Mouse (Mus musculus): Measurements from ENCODE around the gene Rnf128. TPM values are rescaled to one million over a fixed set of nuclear protein-coding genes. Genes with fewer than 3 reads are reported as not detected.

Gene Rnf128
- polyA plus RNA-seq, 1 experiment from 2014 or later: 3.6 TPM

DNA sequence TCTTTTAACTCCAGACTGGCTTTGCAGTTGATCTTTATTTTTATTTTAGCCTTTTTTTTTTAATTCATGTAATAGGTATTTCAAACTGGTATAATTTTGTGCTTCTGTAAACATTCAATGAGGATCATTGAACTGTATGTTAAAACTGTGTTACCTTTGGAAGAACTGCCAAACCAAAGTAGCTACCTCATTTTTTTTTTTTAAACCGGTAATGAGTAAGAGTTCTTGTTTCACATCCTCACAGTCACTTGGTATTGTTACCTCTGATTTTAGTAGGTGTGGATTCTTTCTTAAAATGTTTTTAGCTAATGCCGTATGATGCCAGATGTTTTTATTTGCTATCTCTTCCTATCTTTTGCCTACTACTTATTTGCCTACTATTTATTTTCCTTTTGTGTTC lies 159.2 kb downstream of the Rnf128 start:
- Histone ChIP-seq H3K27me3 (ENCODE audit: control insufficient read depth, insufficient read depth, low read length) (no peaks in the 10 kb centered on the region), H3K4me2 (ENCODE audit: low read length) (no peak overlapping the region), H3K36me3 (ENCODE audit: control insufficient read depth, insufficient read depth, low read length) (no peaks in the 10 kb centered on the region), H3K4me3 (replicated peaks; ENCODE audit: low read depth, low read length) (no peak overlapping the region), H3K9ac (replicated peaks; ENCODE audit: low read length) (no peak overlapping the region), H3K27ac (replicated peaks; ENCODE audit: low read depth, low read length) (no peak overlapping the region), H3K4me1 (ENCODE audit: control insufficient read depth, insufficient read depth, low read length) (no peaks in the 10 kb centered on the region), H3K9me3 (ENCODE audit: control insufficient read depth, low read length) (no peaks in the 10 kb centered on the region)
- 94% methylated on average over 2 of the region's 2 CpGs for WGBS
- ATAC-seq (ENCODE audit: low FRiP score, low TSS enrichment) (no peak), DNase-seq (no peak)

Other genes starting within 250 kb of the Rnf128 start
- gene Trap1a, start 229.6 kb upstream of the Rnf128 start, polyA plus RNA-seq (2014; fragmentation: Nextera tagmentation; extraction: Ambion mirVana): not detected in 2 replicates
- gene D330045A20Rik, start 82.9 kb upstream of the Rnf128 start, polyA plus RNA-seq (2014; fragmentation: Nextera tagmentation; extraction: Ambion mirVana): 1.2 and 1.5 TPM in 2 replicates
- 0.21 and 0.50 TPM in 2 replicates for gene Tbc1d8b, start 121.7 kb downstream of the Rnf128 start, polyA plus RNA-seq (2014; fragmentation: Nextera tagmentation; extraction: Ambion mirVana)
- gene Gm15013, start 151.2 kb downstream of the Rnf128 start, polyA plus RNA-seq (2014; fragmentation: Nextera tagmentation; extraction: Ambion mirVana): not detected in 2 replicates
- not detected in 2 replicates for gene Ripply1, start 219.0 kb downstream of the Rnf128 start, polyA plus RNA-seq (2014; fragmentation: Nextera tagmentation; extraction: Ambion mirVana)
- gene Cldn2, start 237.5 kb downstream of the Rnf128 start, polyA plus RNA-seq (2014; fragmentation: Nextera tagmentation; extraction: Ambion mirVana): 0.09 and 0.20 TPM in 2 replicates